Mouse (Mus musculus) heart, adult 2 months (tissue): ENCODE results near the gene Cd109. TPM values are rescaled to one million over a fixed set of nuclear protein-coding genes. Genes with fewer than 3 reads are reported as not detected.
A peak's percentile ranks its signal among the peaks of the same experiment; 100 is the strongest.

ENCODE experiments used
- DNase-seq, 2 experiments: peaks; one replicate each; pipeline ENCODE4 v3.0.0; 2021
- H3K27ac ChIP-seq: fragments of 200-600 bp; 2 replicates; pipeline ENCODE4 v1.8.1; 2022
- H3K27me3 ChIP-seq: fragments of 200-500 bp; 2 replicates; pipeline ENCODE4 v1.6.1; 2012; ENCODE audit warnings: mild to moderate bottlenecking, low read length, inconsistent platforms, mixed read lengths; ENCODE audit not compliant: control insufficient read depth, insufficient read depth
- H3K36me3 ChIP-seq: fragments of 200-500 bp; 2 replicates; pipeline ENCODE4 v1.6.1; 2012; ENCODE audit warnings: low read length, inconsistent platforms; ENCODE audit not compliant: control insufficient read depth, insufficient read depth
- H3K4me1 ChIP-seq: fragments of 200-500 bp; 2 replicates; pipeline ENCODE4 v1.6.1; 2011; ENCODE audit warnings: low read length; ENCODE audit not compliant: control insufficient read depth, insufficient read depth
- H3K4me3 ChIP-seq: fragments of 200-600 bp; 2 replicates; pipeline ENCODE4 v1.8.1; 2022
- H3K79me2 ChIP-seq: fragments of 200-500 bp; replicated peaks from 2 replicates; pipeline ENCODE4 v1.6.1; 2012; ENCODE audit warnings: mild to moderate bottlenecking, inconsistent platforms, low read length, moderate library complexity, mixed read lengths; ENCODE audit not compliant: control insufficient read depth, insufficient read depth
- H3K9ac ChIP-seq: fragments of 200-500 bp; 2 replicates; pipeline ENCODE4 v1.6.1; 2012; ENCODE audit warnings: low read depth, mild to moderate bottlenecking, control low read depth, inconsistent platforms, low read length, mixed read lengths
- CTCF ChIP-seq: fragments of 200-600 bp; IDR thresholded peaks from 2 replicates; pipeline ENCODE4 v1.8.1; 2022; ENCODE audit warnings: antibody characterized with exemption, mild to moderate bottlenecking, moderate library complexity
- EP300 ChIP-seq: fragments of 200-500 bp; IDR thresholded peaks from 2 replicates; pipeline ENCODE4 v1.6.1; 2011; ENCODE audit warnings: low read depth, low read length, control low read depth; ENCODE audit not compliant: insufficient read depth
- POLR2A ChIP-seq: fragments of 200-500 bp; IDR thresholded peaks from 2 replicates; pipeline ENCODE4 v1.6.1; 2011; ENCODE audit warnings: mild to moderate bottlenecking, low read depth, low read length, control low read depth; ENCODE audit not compliant: insufficient read depth
- WGBS: fragments of 180-500 bp; shearing (Covaris S2); methylation state at CpG from one replicate; pipeline ENCODE4 v1.1.7; 2018; 5-methylcytosine and 5-hydroxymethylcytosine counted together
- intact Hi-C: fragments of 180-260 bp; cut with DNase I; formaldehyde crosslinking; loops from one replicate; pipeline ENCODE4 v1.15.1; 2025
- polyA plus RNA-seq: library from polyadenylated mRNA; depleted of rRNA; stranded (reverse); fragments of >200 nt; gene quantifications from 2 replicates; pipeline ENCODE4 v1.2.3, GENCODE M21; 2012
- total RNA-seq, 2 experiments: library from RNA; stranded (reverse); gene quantifications; 2 replicates each; pipeline ENCODE4 v1.2.3; 2021

Cd109 gene
- total and polyA plus RNA-seq, 3 experiments = 0.77 to 0.89 (median 0.88) TPM

GRCm38 (mm10) chr9:78595769-78596555, 19.4 kb upstream of the Cd109 start:
- no peak overlapping the region for H3K27ac ChIP-seq
- no peaks in the 10 kb centered on the region for H3K27me3 ChIP-seq
- H3K4me3 ChIP-seq = no peak overlapping the region
- intact Hi-C loops = loop anchor here (2.0 kb wide), 1 partner anchor 35 kb away; no protein-coding TSS in a partner anchor
- no peak for DNase-seq
- H3K36me3 ChIP-seq = no peaks in the 10 kb centered on the region
- H3K79me2 ChIP-seq = no peaks in the 10 kb centered on the region
- TF ChIP-seq EP300 (no peak), POLR2A (no peak), CTCF (no peak)
- no peak overlapping the region for H3K9ac ChIP-seq
- WGBS = 83% methylated on average over 18 of the region's 18 CpGs
- H3K4me1 ChIP-seq = no peaks in the 10 kb centered on the region

GRCm38 (mm10) chr9:78596834-78597233, 18.5 kb upstream of the Cd109 start:
- Histone ChIP-seq H3K27me3 (no peaks in the 10 kb centered on the region), H3K4me1 (no peaks in the 10 kb centered on the region), H3K27ac (no peak overlapping the region), H3K36me3 (no peaks in the 10 kb centered on the region), H3K9ac (no peak overlapping the region), H3K79me2 (no peaks in the 10 kb centered on the region), H3K4me3 (no peak overlapping the region)
- intact Hi-C loops = loop anchor here (2.0 kb wide), 1 partner anchor 34 kb away; no protein-coding TSS in a partner anchor
- peak in 1 of 2 experiments; percentile 21 for DNase-seq
- 4% methylated on average over 5 of the region's 5 CpGs for WGBS
- TF ChIP-seq CTCF = peak; percentile 92
- no peak for TF ChIP-seq POLR2A
- TF ChIP-seq EP300 = no peak

GRCm38 (mm10) chr9:78599927-78600326, 15.4 kb upstream of the Cd109 start:
- H3K79me2 ChIP-seq = no peaks in the 10 kb centered on the region
- intact Hi-C loops = no loop called here
- no peak for TF ChIP-seq POLR2A
- TF ChIP-seq CTCF = no peak
- TF ChIP-seq EP300 = no peak
- no peaks in the 10 kb centered on the region for H3K36me3 ChIP-seq
- H3K4me3 ChIP-seq = no peak overlapping the region
- H3K27me3 ChIP-seq = no peaks in the 10 kb centered on the region
- WGBS = 83% methylated on average over 5 of the region's 5 CpGs
- no peaks in the 10 kb centered on the region for H3K4me1 ChIP-seq
- no peak overlapping the region for H3K27ac ChIP-seq
- no peak for DNase-seq
- H3K9ac ChIP-seq = no peak overlapping the region

GRCm38 (mm10) chr9:78601046-78601730, 14.2 kb upstream of the Cd109 start:
- H3K27me3 ChIP-seq = no peaks in the 10 kb centered on the region
- H3K4me3 ChIP-seq = no peak overlapping the region
- TF ChIP-seq CTCF (peak; percentile 71), POLR2A (no peak)
- no peak for DNase-seq
- no peak overlapping the region for H3K9ac ChIP-seq
- 46% methylated on average over 4 of the region's 4 CpGs for WGBS
- H3K4me1 ChIP-seq = no peaks in the 10 kb centered on the region
- H3K79me2 ChIP-seq = no peaks in the 10 kb centered on the region
- no peaks in the 10 kb centered on the region for H3K36me3 ChIP-seq
- no peak overlapping the region for H3K27ac ChIP-seq
- intact Hi-C loops = no loop called here

- 0 out of 2 replicates have a peak, but pooled peaks cover 2% of the 10 kb centered on the region for H3K4me1 ChIP-seq
- DNase-seq = peak in 1 of 2 experiments; percentile 6
- no peak for TF ChIP-seq EP300
- no peak for TF ChIP-seq CTCF
- TF ChIP-seq POLR2A = no peak
- no peak overlapping the region for H3K27ac ChIP-seq
- H3K36me3 ChIP-seq = no peaks in the 10 kb centered on the region
- no peak overlapping the region for H3K9ac ChIP-seq
- no peaks in the 10 kb centered on the region for H3K79me2 ChIP-seq
- whole genome bisulfite sequencing = 6% methylated on average over 6 of the region's 6 CpGs
- H3K4me3 ChIP-seq = no peak overlapping the region
- intact Hi-C loops = no loop called here
- no peaks in the 10 kb centered on the region for H3K27me3 ChIP-seq
These were observed 1.1 kb upstream of the Cd109 start for GRCm38 (mm10) chr9:78614201-78614600.

- no peak overlapping the region for H3K27ac ChIP-seq
- peak in 1 of 2 experiments; percentile 9 for DNase-seq
These were observed 3.9 kb downstream of the Cd109 start for GRCm38 (mm10) chr9:78619285-78619684.

More at GRCm38 (mm10) chr9:78619285-78619684, 3.9 kb downstream of the Cd109 start:
- H3K27me3 ChIP-seq = no peaks in the 10 kb centered on the region
- no peak overlapping the region for H3K9ac ChIP-seq
- no peaks in the 10 kb centered on the region for H3K79me2 ChIP-seq
- intact Hi-C loops = no loop called here
- no peak overlapping the region for H3K4me3 ChIP-seq
- TF ChIP-seq EP300 (0 out of 2 replicates have a peak, but pooled peaks have one; percentile 41), POLR2A (no peak), CTCF (no peak)
- 0 out of 2 replicates have a peak, but pooled peaks cover 1% of the 10 kb centered on the region for H3K4me1 ChIP-seq
- WGBS = 35% methylated on average over 9 of the region's 9 CpGs
- no peaks in the 10 kb centered on the region for H3K36me3 ChIP-seq
